Mouse (Mus musculus): ENCODE measurements around the gene Emp2. TPM values are rescaled to one million over a fixed set of nuclear protein-coding genes. Genes with fewer than 3 reads are reported as not detected.

The Emp2 gene
- polyA plus RNA-seq, 1 experiment from 2014 or later: 26.6 TPM

DNA sequence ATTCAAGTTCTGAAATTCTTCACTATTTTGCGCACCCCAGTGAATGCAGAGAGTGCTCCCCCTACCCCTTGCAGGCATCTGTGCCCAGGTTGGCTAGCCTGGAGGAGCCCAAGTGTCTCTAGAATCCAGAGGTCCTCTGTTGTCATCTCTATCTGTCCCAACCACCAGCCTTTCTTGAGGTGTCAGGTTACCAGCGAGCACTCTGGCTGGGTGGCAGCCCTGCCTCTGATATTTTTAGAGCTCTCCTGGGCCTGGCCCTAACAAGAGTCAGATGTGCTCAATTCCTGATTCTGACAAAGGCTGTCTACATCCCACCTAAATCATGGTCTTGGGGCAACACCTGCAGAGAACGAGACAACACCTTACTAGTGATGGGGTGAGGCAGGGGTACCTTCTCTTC, 2.7 kb downstream of the Emp2 start:
- ATAC-seq (ENCODE audit: insufficient number of reproducible peaks, insufficient read depth, low FRiP score, low read depth): no peak
- no peak overlapping the region for H3K9ac ChIP-seq (replicated peaks; ENCODE audit: low read depth, low read length)
- 42% methylated on average over 3 of the region's 3 CpGs for WGBS
- no peak overlapping the region for H3K4me3 ChIP-seq (ENCODE audit: low read depth, low read length)
- H3K36me3 ChIP-seq (ENCODE audit: control insufficient read depth, insufficient read depth, low read length): no peaks in the 10 kb centered on the region
- no peak overlapping the region for H3K4me2 ChIP-seq (replicated peaks; ENCODE audit: low read depth, low read length)
- no peak overlapping the region for H3K27ac ChIP-seq (ENCODE audit: low read length)
- H3K9me3 ChIP-seq (ENCODE audit: control insufficient read depth, low read depth, low read length): no peaks in the 10 kb centered on the region
- 0 out of 2 replicates have a peak, but pooled peaks cover 3% of the 10 kb centered on the region for H3K4me1 ChIP-seq (ENCODE audit: control insufficient read depth, insufficient read depth, low read length)
- H3K27me3 ChIP-seq (ENCODE audit: control insufficient read depth, insufficient read depth, low read length): no peaks in the 10 kb centered on the region

DNA sequence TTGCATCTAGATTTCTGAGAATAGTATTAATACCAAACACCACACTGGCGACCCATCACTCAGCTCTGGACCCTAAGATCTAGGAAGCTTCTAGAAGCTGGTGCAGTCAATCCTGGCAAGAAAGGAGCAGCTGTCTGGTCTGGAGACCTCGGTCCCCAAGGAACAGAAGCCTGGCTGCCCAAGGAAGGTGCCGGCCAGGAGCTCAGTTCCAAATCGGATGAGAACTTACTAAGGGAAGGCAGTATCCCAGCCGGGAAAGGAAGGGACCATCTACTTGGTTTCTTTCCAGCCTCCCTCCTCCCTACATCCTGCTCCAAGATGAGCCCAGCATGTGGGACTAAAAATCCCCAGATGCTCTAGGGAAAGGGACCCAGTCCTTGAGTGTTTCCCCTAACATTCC, 3.3 kb downstream of the Emp2 start:
- WGBS: 81% methylated on average over 5 of the region's 5 CpGs
- Histone ChIP-seq H3K36me3 (ENCODE audit: control insufficient read depth, insufficient read depth, low read length) (no peaks in the 10 kb centered on the region), H3K9me3 (ENCODE audit: control insufficient read depth, low read depth, low read length) (no peaks in the 10 kb centered on the region), H3K27ac (ENCODE audit: low read length) (no peak overlapping the region), H3K4me1 (ENCODE audit: control insufficient read depth, insufficient read depth, low read length) (0 out of 2 replicates have a peak, but pooled peaks cover 3% of the 10 kb centered on the region), H3K4me3 (ENCODE audit: low read depth, low read length) (no peak overlapping the region), H3K4me2 (replicated peaks; ENCODE audit: low read depth, low read length) (no peak overlapping the region), H3K27me3 (ENCODE audit: control insufficient read depth, insufficient read depth, low read length) (no peaks in the 10 kb centered on the region), H3K9ac (replicated peaks; ENCODE audit: low read depth, low read length) (no peak overlapping the region)
- no peak for ATAC-seq (ENCODE audit: insufficient number of reproducible peaks, insufficient read depth, low FRiP score, low read depth)

DNA sequence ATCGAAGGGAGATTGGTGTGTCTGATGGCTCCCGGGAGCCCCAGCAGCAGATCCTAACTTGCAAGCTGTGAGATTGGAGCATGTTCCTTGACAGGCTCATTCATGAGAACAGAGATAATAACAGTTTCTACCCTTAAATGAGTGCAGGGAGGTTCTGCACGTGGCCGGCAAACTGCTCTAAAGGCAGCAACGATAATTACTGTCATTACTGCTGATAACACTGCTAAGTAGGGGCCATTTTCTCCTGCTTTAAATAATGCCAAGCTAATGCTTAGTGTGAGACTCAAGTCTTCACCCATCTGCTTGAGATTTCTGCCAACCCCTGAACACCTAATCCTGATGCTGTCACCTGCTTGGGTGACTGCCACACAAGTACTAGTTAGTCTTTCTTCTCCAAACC, 6.4 kb downstream of the Emp2 start:
- 68% methylated on average over 5 of the region's 5 CpGs for WGBS
- Histone ChIP-seq H3K27me3 (ENCODE audit: control insufficient read depth, insufficient read depth, low read length) (no peaks in the 10 kb centered on the region), H3K4me3 (ENCODE audit: low read depth, low read length) (no peak overlapping the region), H3K9me3 (ENCODE audit: control insufficient read depth, low read depth, low read length) (no peaks in the 10 kb centered on the region), H3K4me2 (replicated peaks; ENCODE audit: low read depth, low read length) (no peak overlapping the region), H3K4me1 (ENCODE audit: control insufficient read depth, insufficient read depth, low read length) (0 out of 2 replicates have a peak, but pooled peaks cover 2% of the 10 kb centered on the region), H3K27ac (ENCODE audit: low read length) (no peak overlapping the region), H3K36me3 (ENCODE audit: control insufficient read depth, insufficient read depth, low read length) (no peaks in the 10 kb centered on the region), H3K9ac (replicated peaks; ENCODE audit: low read depth, low read length) (no peak overlapping the region)
- no peak for ATAC-seq (ENCODE audit: insufficient number of reproducible peaks, insufficient read depth, low FRiP score, low read depth)

DNA sequence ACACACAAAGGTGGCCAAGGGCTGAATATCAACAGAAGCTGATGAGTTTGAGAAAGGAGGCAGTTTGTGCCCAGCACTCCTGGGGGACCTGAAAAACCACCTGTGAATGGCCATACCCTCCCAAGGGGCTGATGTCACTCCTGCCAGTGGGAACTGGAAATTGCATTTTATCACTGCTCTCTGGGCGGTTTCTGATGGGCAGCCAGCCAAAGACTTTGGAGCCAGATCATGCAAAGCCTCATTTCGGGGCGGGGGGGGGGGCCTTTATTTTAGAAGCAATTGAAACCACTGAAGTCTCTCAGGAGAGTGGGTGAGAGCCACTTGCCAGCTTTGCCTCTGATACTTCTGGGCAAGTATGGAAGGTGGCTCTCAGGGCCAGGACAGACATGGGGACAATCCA, 7.7 kb downstream of the Emp2 start:
- Histone ChIP-seq H3K4me3 (ENCODE audit: low read depth, low read length) (no peak overlapping the region), H3K36me3 (ENCODE audit: control insufficient read depth, insufficient read depth, low read length) (no peaks in the 10 kb centered on the region), H3K9me3 (ENCODE audit: control insufficient read depth, low read depth, low read length) (no peaks in the 10 kb centered on the region), H3K27me3 (ENCODE audit: control insufficient read depth, insufficient read depth, low read length) (no peaks in the 10 kb centered on the region), H3K9ac (replicated peaks; ENCODE audit: low read depth, low read length) (no peak overlapping the region), H3K27ac (ENCODE audit: low read length) (no peak overlapping the region), H3K4me2 (replicated peaks; ENCODE audit: low read depth, low read length) (no peak overlapping the region), H3K4me1 (ENCODE audit: control insufficient read depth, insufficient read depth, low read length) (no peaks in the 10 kb centered on the region)
- WGBS: 70% methylated on average over 3 of the region's 3 CpGs
- no peak for ATAC-seq (ENCODE audit: insufficient number of reproducible peaks, insufficient read depth, low FRiP score, low read depth)

DNA sequence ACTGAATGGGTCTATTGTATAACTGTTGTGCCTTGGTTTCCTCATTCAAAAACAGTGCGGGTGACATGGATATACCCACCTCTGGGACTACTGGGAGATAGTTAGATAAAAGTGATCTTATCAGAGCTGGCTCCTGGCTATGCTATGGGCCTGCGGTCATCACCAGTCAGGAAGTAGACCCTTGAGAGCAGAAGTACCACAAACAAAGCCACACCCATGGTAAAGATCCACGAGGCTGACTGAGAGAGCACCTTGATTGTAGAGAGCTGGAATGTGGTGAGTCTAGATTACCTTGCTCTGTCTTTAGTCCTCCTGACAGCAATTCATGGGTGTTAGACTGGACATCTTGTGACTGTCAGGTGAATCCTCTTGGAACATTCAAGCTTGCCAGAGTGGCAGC, 12.4 kb downstream of the Emp2 start:
- Histone ChIP-seq H3K27me3 (ENCODE audit: control insufficient read depth, insufficient read depth, low read length) (no peaks in the 10 kb centered on the region), H3K4me1 (ENCODE audit: control insufficient read depth, insufficient read depth, low read length) (0 out of 2 replicates have a peak, but pooled peaks cover 7% of the 10 kb centered on the region), H3K9me3 (ENCODE audit: control insufficient read depth, low read depth, low read length) (no peaks in the 10 kb centered on the region), H3K27ac (ENCODE audit: low read length) (no peak overlapping the region), H3K4me3 (ENCODE audit: low read depth, low read length) (no peak overlapping the region), H3K36me3 (ENCODE audit: control insufficient read depth, insufficient read depth, low read length) (no peaks in the 10 kb centered on the region), H3K4me2 (replicated peaks; ENCODE audit: low read depth, low read length) (no peak overlapping the region), H3K9ac (replicated peaks; ENCODE audit: low read depth, low read length) (no peak overlapping the region)
- ATAC-seq (ENCODE audit: insufficient number of reproducible peaks, insufficient read depth, low FRiP score, low read depth): no peak
- 77% methylated on average over 3 of the region's 3 CpGs for WGBS

DNA sequence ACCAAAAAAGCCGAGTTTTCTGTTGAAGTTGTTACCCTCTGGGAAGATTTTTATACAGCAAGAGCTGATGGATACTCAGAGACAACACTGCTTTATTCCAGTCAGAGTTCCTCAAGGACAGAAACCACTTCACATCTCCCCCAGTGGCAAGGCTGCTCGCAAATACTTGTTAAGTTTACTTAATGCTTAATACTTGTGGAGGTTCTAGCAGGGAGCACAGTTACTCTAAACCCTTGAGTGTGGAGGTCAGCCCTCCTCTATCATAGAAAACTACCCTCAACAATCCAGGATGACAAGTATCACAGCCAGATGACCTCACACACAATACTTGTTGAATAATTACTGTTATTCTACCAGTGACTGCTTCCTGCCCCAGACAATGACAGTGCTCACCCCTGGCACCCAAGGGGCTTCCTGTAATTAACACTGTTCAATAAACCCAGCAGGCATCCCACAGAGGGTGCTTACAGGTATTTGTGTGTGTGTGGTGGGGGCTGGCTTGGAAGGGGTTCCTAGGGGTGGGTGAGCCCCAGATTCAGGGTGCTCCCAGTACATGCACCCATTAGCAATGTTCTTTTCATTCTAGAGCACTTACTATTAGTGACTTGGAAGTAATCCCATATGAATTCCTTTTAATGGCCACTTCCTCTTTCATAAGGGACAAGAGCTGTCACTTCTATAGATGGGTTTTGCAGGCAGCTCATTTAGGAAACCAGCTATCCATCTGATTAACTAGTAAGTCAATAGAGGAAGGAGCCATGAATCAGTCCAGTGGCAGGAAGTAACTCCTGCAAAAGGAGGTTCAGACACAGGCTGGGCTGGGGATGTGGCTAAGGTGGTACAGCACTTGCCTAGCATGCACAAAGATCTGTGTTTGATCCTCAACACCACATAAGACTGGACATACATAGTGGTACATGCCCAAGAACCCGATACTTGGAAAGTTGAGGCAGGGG, 13.3 kb downstream of the Emp2 start:
- Histone ChIP-seq H3K9ac (replicated peaks; ENCODE audit: low read depth, low read length) (no peak overlapping the region), H3K27ac (ENCODE audit: low read length) (no peak overlapping the region), H3K4me2 (replicated peaks; ENCODE audit: low read depth, low read length) (no peak overlapping the region), H3K9me3 (ENCODE audit: control insufficient read depth, low read depth, low read length) (no peaks in the 10 kb centered on the region), H3K4me1 (ENCODE audit: control insufficient read depth, insufficient read depth, low read length) (0 out of 2 replicates have a peak, but pooled peaks cover 7% of the 10 kb centered on the region), H3K36me3 (ENCODE audit: control insufficient read depth, insufficient read depth, low read length) (no peaks in the 10 kb centered on the region), H3K27me3 (ENCODE audit: control insufficient read depth, insufficient read depth, low read length) (no peaks in the 10 kb centered on the region), H3K4me3 (ENCODE audit: low read depth, low read length) (no peak overlapping the region)
- ATAC-seq (ENCODE audit: insufficient number of reproducible peaks, insufficient read depth, low FRiP score, low read depth): no peak
- WGBS: 44% methylated on average over 3 of the region's 3 CpGs

DNA sequence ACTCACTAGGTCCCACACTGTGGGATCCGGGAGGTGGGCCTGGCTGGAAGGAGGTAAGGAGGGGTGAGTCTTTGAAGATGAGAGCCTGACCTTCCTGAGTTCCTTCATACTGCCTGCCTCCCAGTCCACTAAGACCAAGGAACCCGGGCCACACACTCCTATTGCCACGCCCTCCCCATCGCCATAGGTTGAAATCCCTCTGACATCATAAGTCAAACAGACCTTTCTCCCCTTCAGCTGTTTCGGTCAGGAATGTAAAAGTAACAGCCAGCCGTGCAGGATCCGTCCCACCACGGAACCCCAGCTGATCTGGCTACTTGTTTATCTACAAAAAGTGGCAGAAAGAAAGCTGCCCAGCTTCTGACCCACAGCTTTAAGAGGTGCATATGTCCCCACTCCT, 14.1 kb downstream of the Emp2 start:
- no peaks in the 10 kb centered on the region for H3K27me3 ChIP-seq (ENCODE audit: control insufficient read depth, insufficient read depth, low read length)
- H3K36me3 ChIP-seq (ENCODE audit: control insufficient read depth, insufficient read depth, low read length): no peaks in the 10 kb centered on the region
- H3K9ac ChIP-seq (replicated peaks; ENCODE audit: low read depth, low read length): no peak overlapping the region
- WGBS: 16% methylated on average over 8 of the region's 8 CpGs
- H3K27ac ChIP-seq (ENCODE audit: low read length): no peak overlapping the region
- peak; percentile 76 for ATAC-seq (ENCODE audit: insufficient number of reproducible peaks, insufficient read depth, low FRiP score, low read depth)
- H3K9me3 ChIP-seq (ENCODE audit: control insufficient read depth, low read depth, low read length): no peaks in the 10 kb centered on the region
- no peak overlapping the region for H3K4me3 ChIP-seq (ENCODE audit: low read depth, low read length)
- H3K4me2 ChIP-seq (replicated peaks; ENCODE audit: low read depth, low read length): no peak overlapping the region; the same call in 1 of the 2 replicates
- H3K4me1 ChIP-seq (ENCODE audit: control insufficient read depth, insufficient read depth, low read length): 0 out of 2 replicates have a peak, but pooled peaks cover 7% of the 10 kb centered on the region

DNA sequence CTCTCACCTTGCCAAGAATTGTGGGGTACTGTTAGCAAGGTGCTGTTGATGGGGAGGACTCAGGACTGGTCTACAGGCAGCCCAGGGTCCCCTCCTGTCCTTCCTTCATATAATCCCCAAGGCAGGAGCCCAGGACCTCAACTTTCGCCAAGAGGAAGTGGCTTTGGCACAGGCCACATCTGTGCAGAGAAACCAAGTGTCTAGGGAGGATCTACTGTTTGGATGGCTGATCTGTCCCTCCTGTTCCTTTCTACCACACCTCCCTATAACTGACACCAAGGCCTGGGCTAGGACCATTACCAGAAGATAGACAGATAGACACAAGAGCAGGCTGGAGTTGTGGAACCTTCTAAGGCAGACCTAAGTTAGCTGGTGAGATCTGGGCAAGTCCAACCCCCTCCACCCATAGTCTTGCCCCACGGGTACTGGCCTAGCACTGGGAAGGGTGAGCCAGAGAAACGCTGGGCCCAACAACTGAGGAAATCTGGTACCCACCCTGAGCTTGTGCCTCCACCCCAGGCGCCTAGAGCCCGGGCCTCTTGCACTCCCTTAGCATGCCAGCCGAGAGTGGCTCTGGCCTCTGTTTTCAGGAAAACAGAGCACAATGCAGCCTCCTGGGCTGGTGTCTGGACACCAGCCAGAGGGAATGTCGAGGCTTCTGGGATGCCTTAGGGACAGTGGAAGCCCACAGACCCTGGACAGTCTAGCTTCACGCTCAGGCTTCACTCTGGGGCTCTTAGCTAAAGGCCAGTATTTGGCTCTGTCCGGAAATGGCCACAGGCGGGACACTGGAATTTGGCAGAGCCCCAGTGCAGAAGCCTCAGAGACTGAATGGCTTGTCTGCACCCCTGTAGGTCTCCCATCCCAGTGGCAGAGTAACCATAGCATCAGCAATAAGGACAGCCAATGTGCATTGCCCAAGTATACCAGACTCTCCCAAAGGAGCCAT, 15.8 kb downstream of the Emp2 start:
- Histone ChIP-seq H3K9me3 (ENCODE audit: control insufficient read depth, low read depth, low read length) (no peaks in the 10 kb centered on the region), H3K4me1 (ENCODE audit: control insufficient read depth, insufficient read depth, low read length) (0 out of 2 replicates have a peak, but pooled peaks cover 7% of the 10 kb centered on the region), H3K27me3 (ENCODE audit: control insufficient read depth, insufficient read depth, low read length) (no peaks in the 10 kb centered on the region), H3K27ac (ENCODE audit: low read length) (no peak overlapping the region), H3K4me2 (replicated peaks; ENCODE audit: low read depth, low read length) (no peak overlapping the region), H3K36me3 (ENCODE audit: control insufficient read depth, insufficient read depth, low read length) (no peaks in the 10 kb centered on the region), H3K4me3 (ENCODE audit: low read depth, low read length) (no peak overlapping the region), H3K9ac (replicated peaks; ENCODE audit: low read depth, low read length) (no peak overlapping the region)
- WGBS: 90% methylated on average over 10 of the region's 10 CpGs
- ATAC-seq (ENCODE audit: insufficient number of reproducible peaks, insufficient read depth, low FRiP score, low read depth): no peak

Measured in stomach, embryonic 14.5 days (tissue).